Mouse (Mus musculus) kidney, embryonic 14.5 days (tissue): ENCODE data around the gene Bcl6b. TPM values are rescaled to one million over a fixed set of nuclear protein-coding genes. Genes with fewer than 3 reads are reported as not detected.
A peak's percentile ranks its signal among the peaks of the same experiment; 100 is the strongest.

Experiments used
- ATAC-seq: fragments of 200-750 bp; cut with Nextera tagmentation; 2 replicates; pipeline ENCODE4 v1.8.0; 2017; ENCODE audit warnings: moderate number of reproducible peaks, mild to moderate bottlenecking, moderate TSS enrichment, moderate library complexity; ENCODE audit not compliant: low FRiP score, low TSS enrichment
- H3K27ac ChIP-seq: fragments of 300-500 bp; sonication (generic); 2 replicates; pipeline ENCODE4 v1.5.1; 2014; ENCODE audit warnings: low read depth, mild to moderate bottlenecking, low read length, moderate library complexity, mixed read lengths
- H3K27me3 ChIP-seq: fragments of 300-500 bp; sonication (generic); 2 replicates; pipeline ENCODE4 v1.6.1; 2014; ENCODE audit warnings: mild to moderate bottlenecking, low read length; ENCODE audit not compliant: control insufficient read depth, insufficient read depth
- H3K36me3 ChIP-seq: fragments of 300-500 bp; sonication (generic); 2 replicates; pipeline ENCODE4 v1.6.1; 2014; ENCODE audit warnings: low read length, mixed read lengths; ENCODE audit not compliant: control insufficient read depth, insufficient read depth
- H3K4me1 ChIP-seq: fragments of 300-500 bp; sonication (generic); 2 replicates; pipeline ENCODE4 v1.6.1; 2014; ENCODE audit warnings: low read length, mixed read lengths; ENCODE audit not compliant: control insufficient read depth, insufficient read depth
- H3K4me2 ChIP-seq: fragments of 300-500 bp; sonication (generic); replicated peaks from 2 replicates; pipeline ENCODE4 v1.6.1; 2014; ENCODE audit warnings: low read depth, mild to moderate bottlenecking, low read length
- H3K4me3 ChIP-seq: fragments of 300-500 bp; sonication (generic); 2 replicates; pipeline ENCODE4 v1.5.1; 2014; ENCODE audit warnings: mild to moderate bottlenecking, low read length
- H3K9ac ChIP-seq: fragments of 300-500 bp; sonication (generic); 2 replicates; pipeline ENCODE4 v1.6.1; 2014; ENCODE audit warnings: low read depth, mild to moderate bottlenecking, low read length, moderate library complexity
- H3K9me3 ChIP-seq: fragments of 300-500 bp; sonication (generic); 2 replicates; pipeline ENCODE4 v1.6.1; 2016; ENCODE audit warnings: low read length; ENCODE audit not compliant: control insufficient read depth
- WGBS: fragments of 180-500 bp; shearing (Covaris S2); extraction: QIAGEN DNeasy Blood & Tissue Kit; methylation state at CpG from one replicate; pipeline ENCODE4 v1.1.7; 2014; 5-methylcytosine and 5-hydroxymethylcytosine counted together
- polyA plus RNA-seq: library from polyadenylated mRNA; unstranded; fragments of >200 nt; fragmentation: Nextera tagmentation; extraction: Ambion mirVana; gene quantifications from 2 replicates; pipeline ENCODE4 v1.2.1, GENCODE M21; 2014

Gene Bcl6b
- polyA plus RNA-seq, 1 experiment from 2014 or later: 20.0 TPM

- Histone ChIP-seq H3K9me3 (no peaks in the 10 kb centered on the region), H3K9ac (no peak overlapping the region), H3K27ac (no peak overlapping the region), H3K4me1 (peaks cover 20% of the 10 kb centered on the region), H3K4me3 (no peak overlapping the region), H3K36me3 (peaks cover 17% of the 10 kb centered on the region), H3K27me3 (no peaks in the 10 kb centered on the region), H3K4me2 (no peak overlapping the region)
- 88% methylated on average over 12 of the region's 12 CpGs for WGBS
- no peak for ATAC-seq
Observed at GRCm38 (mm10) chr11:70235254-70235900, 5.8 kb upstream of the Bcl6b start.

GRCm38 (mm10) chr11:70234497-70234896, 4.9 kb upstream of the Bcl6b start:
- Histone ChIP-seq H3K9me3 (no peaks in the 10 kb centered on the region), H3K36me3 (peaks cover 17% of the 10 kb centered on the region), H3K27me3 (peaks cover 8% of the 10 kb centered on the region; the same call in 1 of the 2 replicates), H3K4me1 (peaks cover 18% of the 10 kb centered on the region), H3K4me2 (no peak overlapping the region), H3K27ac (peak overlapping the region; percentile 24; the same call in 1 of the 2 replicates), H3K9ac (no peak overlapping the region), H3K4me3 (no peak overlapping the region)
- 88% methylated on average over 8 of the region's 8 CpGs for WGBS
- no peak for ATAC-seq

- Histone ChIP-seq H3K9me3 (no peaks in the 10 kb centered on the region), H3K4me3 (no peak overlapping the region), H3K4me2 (no peak overlapping the region), H3K27me3 (peaks cover 13% of the 10 kb centered on the region), H3K4me1 (peaks cover 18% of the 10 kb centered on the region), H3K36me3 (peaks cover 17% of the 10 kb centered on the region), H3K9ac (no peak overlapping the region), H3K27ac (peak overlapping the region; percentile 24; the same call in 1 of the 2 replicates)
- ATAC-seq: no peak
- 55% methylated on average over 5 of the region's 5 CpGs for WGBS
Observed at GRCm38 (mm10) chr11:70234037-70234436, 4.4 kb upstream of the Bcl6b start.

GRCm38 (mm10) chr11:70233016-70233415, 3.4 kb upstream of the Bcl6b start:
- no peak for ATAC-seq
- no peak overlapping the region for H3K27ac ChIP-seq
- H3K27me3 ChIP-seq: peaks cover 23% of the 10 kb centered on the region
- 33% methylated on average over 8 of the region's 8 CpGs for WGBS
- H3K9ac ChIP-seq: peak overlapping the region; percentile 60
- H3K36me3 ChIP-seq: peaks cover 17% of the 10 kb centered on the region
- peak overlapping the region; percentile 35 for H3K4me3 ChIP-seq
- peaks cover 11% of the 10 kb centered on the region; the same call in 1 of the 2 replicates for H3K4me1 ChIP-seq
- no peaks in the 10 kb centered on the region for H3K9me3 ChIP-seq
- H3K4me2 ChIP-seq: peak overlapping the region; percentile 61

- H3K9ac ChIP-seq: peak overlapping the region; percentile 60
- H3K9me3 ChIP-seq: no peaks in the 10 kb centered on the region
- peaks cover 11% of the 10 kb centered on the region; the same call in 1 of the 2 replicates for H3K4me1 ChIP-seq
- H3K27ac ChIP-seq: no peak overlapping the region
- no peak for ATAC-seq
- peaks cover 17% of the 10 kb centered on the region for H3K36me3 ChIP-seq
- peak overlapping the region; percentile 35 for H3K4me3 ChIP-seq
- peaks cover 28% of the 10 kb centered on the region for H3K27me3 ChIP-seq
- 7% methylated on average over 10 of the region's 10 CpGs for WGBS
- H3K4me2 ChIP-seq: peak overlapping the region; percentile 61
Observed at GRCm38 (mm10) chr11:70232546-70232945, 2.9 kb upstream of the Bcl6b start.

- WGBS: 1% methylated on average over 32 of the region's 32 CpGs
- Histone ChIP-seq H3K36me3 (peaks cover 10% of the 10 kb centered on the region), H3K9ac (peak overlapping the region; percentile 35; the same call in 1 of the 2 replicates), H3K27ac (peak overlapping the region; percentile 59), H3K4me1 (peaks cover 7% of the 10 kb centered on the region), H3K4me2 (peak overlapping the region; percentile 43; the same call in 1 of the 2 replicates), H3K4me3 (peak overlapping the region; percentile 38), H3K27me3 (peaks cover 43% of the 10 kb centered on the region), H3K9me3 (no peaks in the 10 kb centered on the region)
- ATAC-seq: peak; percentile 46
Observed at GRCm38 (mm10) chr11:70230239-70230727, 685 bp upstream of the Bcl6b start.

- H3K36me3 ChIP-seq: no peaks in the 10 kb centered on the region
- ATAC-seq: peak; percentile 4; the same call in 1 of the 2 replicates
- H3K4me1 ChIP-seq: peaks cover 7% of the 10 kb centered on the region
- no peaks in the 10 kb centered on the region for H3K9me3 ChIP-seq
- peak overlapping the region; percentile 38 for H3K4me3 ChIP-seq
- H3K27me3 ChIP-seq: peaks cover 50% of the 10 kb centered on the region
- H3K9ac ChIP-seq: peak overlapping the region; percentile 44
- peak overlapping the region; percentile 20; the same call in 1 of the 2 replicates for H3K27ac ChIP-seq
- 1% methylated on average over 19 of the region's 19 CpGs for WGBS
- H3K4me2 ChIP-seq: peak overlapping the region; percentile 43
Observed at GRCm38 (mm10) chr11:70228828-70229227, 770 bp downstream of the Bcl6b start.

- Histone ChIP-seq H3K27me3 (peaks cover 50% of the 10 kb centered on the region), H3K4me2 (peak overlapping the region; percentile 43), H3K9ac (no peak overlapping the region; the same call in 1 of the 2 replicates), H3K27ac (no peak overlapping the region), H3K36me3 (no peaks in the 10 kb centered on the region), H3K4me3 (peak overlapping the region; percentile 38), H3K4me1 (peaks cover 7% of the 10 kb centered on the region), H3K9me3 (no peaks in the 10 kb centered on the region)
- WGBS: 89% methylated on average over 4 of the region's 4 CpGs
- no peak for ATAC-seq
Observed at GRCm38 (mm10) chr11:70227661-70228245, 1.8 kb downstream of the Bcl6b start.

GRCm38 (mm10) chr11:70227126-70227525, 2.5 kb downstream of the Bcl6b start:
- Histone ChIP-seq H3K4me1 (peaks cover 7% of the 10 kb centered on the region; the same call in 1 of the 2 replicates), H3K4me2 (peak overlapping the region; percentile 43), H3K9me3 (no peaks in the 10 kb centered on the region), H3K27me3 (peaks cover 50% of the 10 kb centered on the region), H3K36me3 (no peaks in the 10 kb centered on the region), H3K9ac (no peak overlapping the region; the same call in 1 of the 2 replicates), H3K27ac (no peak overlapping the region), H3K4me3 (peak overlapping the region; percentile 38)
- ATAC-seq: no peak
- WGBS: 19% methylated on average over 5 of the region's 5 CpGs
